Mouse (Mus musculus) liver, embryonic 14.5 days (tissue): Measurements from ENCODE around the gene Vta1.

Experiments
- CTCF ChIP-seq: IDR thresholded peaks from 2 replicates; pipeline ENCODE4 v1.5.1; 2016; ENCODE audit warnings: antibody characterized with exemption, low read depth, control low read depth
- EP300 ChIP-seq: IDR thresholded peaks from 2 replicates; pipeline ENCODE4 v1.6.1; 2016; ENCODE audit warnings: antibody characterized with exemption, low read depth

GRCm38 (mm10) chr10:14705072-14706066 lies at the start of gene Vta1, which contains the start of gene Nmbr:
- TF ChIP-seq CTCF (peak; percentile 82), EP300 (no peak; the same call in 1 of the 2 replicates)
